Mouse (Mus musculus): ENCODE measurements around the gene Rnf123.

GRCm38 (mm10) chr9:108082988-108083431 is at the start of gene Rnf123:
- TF ChIP-seq POLR2A (IDR thresholded peaks at IDR 0.05; ENCODE audit: extremely low read depth, insufficient read depth, low read length): no peak
- no peak for TF ChIP-seq CTCF (IDR thresholded peaks at IDR 0.05; ENCODE audit: low read depth, low read length)
